Mouse (Mus musculus) liver, embryonic 12.5 days (tissue): Measurements from ENCODE around the gene Tmem116. TPM values are rescaled to one million over a fixed set of nuclear protein-coding genes. Genes with fewer than 3 reads are reported as not detected.
A peak's percentile ranks its signal among the peaks of the same experiment; 100 is the strongest.

ENCODE experiments used
- ATAC-seq: fragments of 200-750 bp; cut with Nextera tagmentation; 2 replicates; pipeline ENCODE4 v1.8.0; 2017; ENCODE audit warnings: moderate number of reproducible peaks, mild to moderate bottlenecking, moderate library complexity
- H3K27ac ChIP-seq: fragments of 300-500 bp; sonication (generic); 2 replicates; pipeline ENCODE4 v1.5.1; 2016; ENCODE audit warnings: mild to moderate bottlenecking
- H3K27me3 ChIP-seq: fragments of 300-500 bp; sonication (generic); replicated peaks from 2 replicates; pipeline ENCODE4 v1.6.1; 2016; ENCODE audit warnings: mild to moderate bottlenecking, moderate library complexity
- H3K36me3 ChIP-seq: fragments of 300-500 bp; sonication (generic); 2 replicates; pipeline ENCODE4 v1.6.1; 2016; ENCODE audit warnings: mild to moderate bottlenecking, moderate library complexity
- H3K4me1 ChIP-seq: fragments of 300-500 bp; sonication (generic); 2 replicates; pipeline ENCODE4 v1.6.1; 2016
- H3K4me2 ChIP-seq: fragments of 300-500 bp; sonication (generic); 2 replicates; pipeline ENCODE4 v1.6.1; 2016; ENCODE audit warnings: mild to moderate bottlenecking, moderate library complexity
- H3K4me3 ChIP-seq: fragments of 300-500 bp; sonication (generic); 2 replicates; pipeline ENCODE4 v1.5.1; 2016; ENCODE audit warnings: mild to moderate bottlenecking, moderate library complexity
- H3K9ac ChIP-seq: fragments of 300-500 bp; sonication (generic); 2 replicates; pipeline ENCODE4 v1.6.1; 2016; ENCODE audit warnings: mild to moderate bottlenecking, moderate library complexity
- H3K9me3 ChIP-seq: fragments of 300-500 bp; sonication (generic); replicated peaks from 2 replicates; pipeline ENCODE4 v1.6.1; 2016; ENCODE audit warnings: mild to moderate bottlenecking, moderate library complexity
- WGBS: fragments of 180-500 bp; shearing (Covaris S2); methylation state at CpG from one replicate; pipeline ENCODE4 v1.1.7; 2016; ENCODE audit not compliant: insufficient replicate concordance; 5-methylcytosine and 5-hydroxymethylcytosine counted together
- polyA plus RNA-seq: library from polyadenylated mRNA; unstranded; fragments of >200 nt; fragmentation: Nextera tagmentation; extraction: Ambion mirVana; gene quantifications from 2 replicates; pipeline ENCODE4 v1.2.1, GENCODE M21; 2016

The Tmem116 gene
- 0.64 and 0.74 TPM in 2 replicates for polyA plus RNA-seq

DNA sequence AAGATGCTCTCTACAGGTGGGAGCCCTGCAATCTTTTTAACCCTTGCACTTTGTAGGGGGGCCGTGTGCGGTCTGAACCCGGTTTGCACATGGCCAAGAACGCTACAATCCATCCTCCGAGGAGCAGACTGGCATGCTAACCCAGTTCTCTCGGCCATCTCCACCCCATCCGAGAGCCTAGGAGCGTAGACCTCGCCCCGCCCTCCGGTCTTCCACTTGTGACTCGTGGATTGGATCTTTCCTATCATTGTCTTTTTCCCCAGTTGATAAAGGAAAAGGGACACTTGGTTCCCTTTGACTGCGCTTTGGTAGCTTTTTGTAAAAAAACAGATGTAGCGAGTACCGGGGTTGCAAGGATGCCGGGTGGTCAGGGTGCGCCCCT, at the start of gene Tmem116:
TSS of gene Tmem116 (plus strand) at position 250 of the 382 bp plus-strand sequence.
- H3K4me1 ChIP-seq: peaks cover 61% of the 10 kb centered on the region
- peak within 1 kb of the TSS; percentile 95 for H3K27ac ChIP-seq
- H3K36me3 ChIP-seq: peaks cover 36% of the 10 kb centered on the region
- H3K27me3 ChIP-seq: no peaks in the 10 kb centered on the region
- H3K9me3 ChIP-seq: no peaks in the 10 kb centered on the region
- peak within 1 kb of the TSS; percentile 97 for H3K9ac ChIP-seq
- ATAC-seq: peak; percentile 45
- under 1% methylated on average over 17 of the region's 17 CpGs for WGBS
- peak within 1 kb of the TSS; percentile 95 for H3K4me2 ChIP-seq
- H3K4me3 ChIP-seq: peak within 1 kb of the TSS; percentile 89

DNA sequence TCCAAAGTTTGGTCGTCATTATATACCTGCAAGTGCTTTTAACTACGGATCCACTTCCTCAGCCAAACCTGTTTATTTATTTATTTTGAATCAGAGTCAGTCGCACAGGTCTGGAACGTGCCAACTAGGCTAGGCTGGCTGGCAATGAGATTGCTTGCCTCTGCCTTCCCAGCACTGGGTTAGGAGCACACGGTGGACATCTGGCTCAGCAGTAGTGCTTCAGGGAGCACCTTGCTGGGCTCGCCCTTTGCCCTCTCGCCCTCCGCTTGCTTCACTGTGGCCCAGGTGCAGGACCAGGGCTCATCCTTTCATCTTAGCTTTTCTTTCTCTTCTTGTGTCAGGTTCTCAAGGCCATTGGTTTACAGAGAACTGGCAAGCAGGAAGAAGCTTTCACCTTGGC, 43.8 kb upstream of the Tmem116 start:
- Histone ChIP-seq H3K36me3 (peaks cover 94% of the 10 kb centered on the region), H3K27me3 (no peaks in the 10 kb centered on the region), H3K9ac (no peak overlapping the region), H3K4me2 (no peak overlapping the region), H3K9me3 (no peaks in the 10 kb centered on the region), H3K27ac (no peak overlapping the region), H3K4me3 (no peak overlapping the region), H3K4me1 (peaks cover 5% of the 10 kb centered on the region)
- ATAC-seq: no peak
- 82% methylated on average over 8 of the region's 8 CpGs for WGBS

- H3K4me1 ChIP-seq: no peaks in the 10 kb centered on the region
- H3K27ac ChIP-seq: no peak overlapping the region
- H3K36me3 ChIP-seq: peaks cover 100% of the 10 kb centered on the region
- no peaks in the 10 kb centered on the region for H3K27me3 ChIP-seq
- no peak overlapping the region for H3K4me2 ChIP-seq
- no peak overlapping the region for H3K4me3 ChIP-seq
- no peak for ATAC-seq
- WGBS: 85% methylated on average over 4 of the region's 4 CpGs
- H3K9me3 ChIP-seq: no peaks in the 10 kb centered on the region
- H3K9ac ChIP-seq: no peak overlapping the region
These were observed 40.7 kb upstream of the Tmem116 start for GRCm38 (mm10) chr5:121410975-121411374.

DNA sequence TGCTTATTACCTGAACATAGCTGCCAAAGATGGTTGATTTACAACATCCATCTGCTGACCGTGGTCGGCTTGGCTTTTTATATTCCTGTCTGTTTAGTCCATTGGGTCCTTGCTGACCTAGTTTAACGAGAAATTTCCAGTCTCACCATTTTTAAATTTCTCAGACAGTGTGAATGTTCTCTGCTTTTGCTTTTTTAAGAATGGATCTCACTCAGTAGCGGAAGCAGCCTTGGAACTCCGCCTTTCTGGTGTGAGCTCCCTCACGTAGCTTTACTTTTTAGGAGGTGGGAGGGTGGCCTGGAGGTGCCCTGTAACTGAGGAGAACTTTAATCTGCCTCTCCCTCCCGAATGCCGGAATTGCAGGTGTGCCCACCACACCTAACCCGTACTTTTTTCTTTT, 31.0 kb upstream of the Tmem116 start:
- H3K36me3 ChIP-seq: peaks cover 100% of the 10 kb centered on the region
- WGBS: 89% methylated on average over 9 of the region's 9 CpGs

GRCm38 (mm10) chr5:121422787-121423186, 28.9 kb upstream of the Tmem116 start:
- no peak for ATAC-seq
- WGBS: 85% methylated on average over 6 of the region's 6 CpGs

More for the DNA sequence above, 31.0 kb upstream of the Tmem116 start:
- ATAC-seq: no peak
- Histone ChIP-seq H3K9me3 (no peaks in the 10 kb centered on the region), H3K4me2 (no peak overlapping the region), H3K4me1 (no peaks in the 10 kb centered on the region), H3K9ac (no peak overlapping the region), H3K4me3 (no peak overlapping the region), H3K27me3 (no peaks in the 10 kb centered on the region), H3K27ac (no peak overlapping the region)

DNA sequence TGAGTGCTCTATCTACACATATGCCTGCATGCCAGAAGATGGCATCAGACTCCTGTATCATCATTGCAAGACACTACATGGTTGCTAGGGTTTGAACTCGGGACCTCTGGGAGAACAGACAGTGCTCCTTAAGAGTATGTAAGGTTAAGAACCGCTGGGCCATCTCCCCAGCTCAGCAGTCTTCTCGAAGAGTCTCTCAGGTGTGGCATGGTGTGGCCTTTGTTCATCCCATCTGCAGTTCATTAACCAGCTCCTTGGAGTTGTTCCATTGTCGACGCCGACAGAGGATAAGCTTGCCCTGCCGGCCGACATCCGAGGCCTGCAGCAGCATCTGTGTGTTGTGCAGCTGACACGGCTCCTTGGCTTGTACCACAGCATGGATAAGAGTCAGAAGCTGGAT, 28.4 kb upstream of the Tmem116 start:
- H3K9me3 ChIP-seq: no peaks in the 10 kb centered on the region
- no peak overlapping the region for H3K9ac ChIP-seq
- no peak overlapping the region for H3K4me2 ChIP-seq
- 91% methylated on average over 10 of the region's 10 CpGs for WGBS
- H3K4me1 ChIP-seq: no peaks in the 10 kb centered on the region
- peaks cover 100% of the 10 kb centered on the region for H3K36me3 ChIP-seq
- no peak overlapping the region for H3K27ac ChIP-seq
- ATAC-seq: no peak
- H3K27me3 ChIP-seq: no peaks in the 10 kb centered on the region
- no peak overlapping the region for H3K4me3 ChIP-seq

More at GRCm38 (mm10) chr5:121422787-121423186, 28.9 kb upstream of the Tmem116 start:
- Histone ChIP-seq H3K27ac (no peak overlapping the region), H3K9me3 (no peaks in the 10 kb centered on the region), H3K4me3 (no peak overlapping the region), H3K9ac (no peak overlapping the region), H3K36me3 (peaks cover 100% of the 10 kb centered on the region), H3K4me2 (no peak overlapping the region), H3K4me1 (no peaks in the 10 kb centered on the region), H3K27me3 (no peaks in the 10 kb centered on the region)

DNA sequence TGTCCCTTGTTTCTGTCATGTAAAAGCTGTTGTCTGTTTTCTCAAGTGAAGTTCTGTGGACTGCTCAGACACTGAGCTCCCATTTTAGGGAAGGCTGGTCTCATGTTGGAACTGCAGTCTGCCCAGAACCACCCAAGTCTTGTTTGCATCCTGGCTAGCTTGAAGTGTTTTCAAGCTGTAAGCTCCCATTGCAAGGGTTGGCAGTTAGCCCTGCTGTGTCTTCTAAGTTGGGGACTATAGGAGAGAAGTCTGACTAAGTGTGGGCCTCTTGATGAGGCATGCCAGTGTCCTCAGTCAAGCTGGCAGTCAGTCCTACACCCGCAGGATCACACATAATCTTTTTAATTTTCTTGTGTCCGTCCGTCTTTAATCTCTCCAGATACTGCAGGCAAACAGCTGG, 22.7 kb upstream of the Tmem116 start:
- Histone ChIP-seq H3K27me3 (no peaks in the 10 kb centered on the region), H3K4me3 (no peak overlapping the region), H3K4me2 (no peak overlapping the region), H3K4me1 (no peaks in the 10 kb centered on the region), H3K27ac (no peak overlapping the region), H3K9ac (no peak overlapping the region), H3K36me3 (peaks cover 100% of the 10 kb centered on the region), H3K9me3 (no peaks in the 10 kb centered on the region)
- no peak for ATAC-seq
- 94% methylated on average over 3 of the region's 3 CpGs for WGBS

- Histone ChIP-seq H3K4me2 (no peak overlapping the region), H3K4me3 (no peak overlapping the region), H3K27ac (no peak overlapping the region), H3K27me3 (no peaks in the 10 kb centered on the region), H3K9me3 (no peaks in the 10 kb centered on the region), H3K36me3 (peaks cover 96% of the 10 kb centered on the region), H3K9ac (no peak overlapping the region), H3K4me1 (no peaks in the 10 kb centered on the region)
- no peak for ATAC-seq
- 86% methylated on average over 5 of the region's 5 CpGs for WGBS
These were observed 13.6 kb upstream of the Tmem116 start for GRCm38 (mm10) chr5:121438131-121438530.

- Histone ChIP-seq H3K9ac (no peak overlapping the region), H3K4me3 (no peak overlapping the region), H3K4me1 (no peaks in the 10 kb centered on the region), H3K27me3 (no peaks in the 10 kb centered on the region), H3K9me3 (no peaks in the 10 kb centered on the region), H3K36me3 (peaks cover 96% of the 10 kb centered on the region), H3K4me2 (no peak overlapping the region), H3K27ac (no peak overlapping the region)
- no peak for ATAC-seq
- WGBS: 92% methylated on average over 11 of the region's 11 CpGs
These were observed 12.9 kb upstream of the Tmem116 start for GRCm38 (mm10) chr5:121438756-121439155.

GRCm38 (mm10) chr5:121443548-121443947, 8.1 kb upstream of the Tmem116 start:
- Histone ChIP-seq H3K27me3 (no peaks in the 10 kb centered on the region), H3K4me3 (no peak overlapping the region), H3K9ac (no peak overlapping the region), H3K36me3 (peaks cover 98% of the 10 kb centered on the region), H3K9me3 (no peaks in the 10 kb centered on the region), H3K4me2 (no peak overlapping the region), H3K27ac (no peak overlapping the region), H3K4me1 (no peaks in the 10 kb centered on the region)
- 79% methylated on average over 3 of the region's 3 CpGs for WGBS
- no peak for ATAC-seq

DNA sequence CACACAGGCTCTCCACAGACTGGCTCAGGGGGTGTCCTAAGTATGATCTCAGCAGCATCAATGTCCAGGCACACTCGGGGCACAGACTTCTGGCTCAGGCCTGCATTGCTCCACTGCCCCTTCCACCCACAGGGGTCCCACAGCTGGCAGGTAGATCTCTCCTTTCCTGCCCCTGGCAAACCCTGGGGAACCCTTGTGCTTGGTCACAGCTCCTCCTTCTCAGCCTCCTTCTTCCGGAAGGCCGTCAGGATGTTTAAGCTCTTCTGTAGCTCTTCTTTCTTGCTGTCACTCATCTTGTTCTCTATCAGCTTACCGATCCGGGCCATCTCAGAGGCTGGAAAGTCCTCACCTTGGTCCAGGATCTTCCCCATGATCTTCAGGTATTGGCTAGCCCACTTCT, 6.8 kb upstream of the Tmem116 start:
- WGBS: 82% methylated on average over 5 of the region's 5 CpGs
- peaks cover 7% of the 10 kb centered on the region; the same call in 1 of the 2 replicates for H3K4me1 ChIP-seq
- ATAC-seq: no peak
- no peak overlapping the region for H3K4me2 ChIP-seq
- H3K9me3 ChIP-seq: no peaks in the 10 kb centered on the region
- peaks cover 98% of the 10 kb centered on the region for H3K36me3 ChIP-seq
- H3K27me3 ChIP-seq: no peaks in the 10 kb centered on the region
- no peak overlapping the region for H3K4me3 ChIP-seq
- H3K27ac ChIP-seq: no peak overlapping the region
- no peak overlapping the region for H3K9ac ChIP-seq

DNA sequence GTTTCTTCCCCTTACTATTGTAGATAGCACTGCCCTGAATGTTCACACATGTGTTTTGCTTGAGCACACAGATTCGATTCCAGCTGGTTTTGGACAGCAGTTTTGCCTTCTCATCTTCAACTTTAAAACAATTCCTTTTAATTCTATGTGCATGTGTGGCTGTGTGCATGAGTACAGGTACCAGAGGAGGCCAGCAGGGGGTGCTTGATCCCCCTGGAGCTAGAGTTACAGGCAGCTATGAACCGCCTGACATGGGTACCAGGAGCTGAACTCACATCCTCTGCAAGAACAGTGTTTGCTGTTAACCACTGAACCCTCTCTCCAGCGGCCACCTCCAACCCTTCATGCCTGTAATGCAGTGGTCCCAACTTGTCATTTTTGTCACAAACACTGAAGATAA, 3.2 kb upstream of the Tmem116 start:
- Histone ChIP-seq H3K4me2 (no peak overlapping the region), H3K4me3 (no peak overlapping the region), H3K27ac (no peak overlapping the region), H3K9ac (no peak overlapping the region), H3K9me3 (no peaks in the 10 kb centered on the region), H3K4me1 (peaks cover 33% of the 10 kb centered on the region), H3K27me3 (no peaks in the 10 kb centered on the region), H3K36me3 (peaks cover 68% of the 10 kb centered on the region)
- 82% methylated on average over 3 of the region's 3 CpGs for WGBS
- ATAC-seq: no peak

- H3K27me3 ChIP-seq: no peaks in the 10 kb centered on the region
- peaks cover 52% of the 10 kb centered on the region for H3K36me3 ChIP-seq
- no peak for ATAC-seq
- no peaks in the 10 kb centered on the region for H3K9me3 ChIP-seq
- H3K9ac ChIP-seq: no peak overlapping the region
- H3K4me2 ChIP-seq: no peak overlapping the region
- H3K27ac ChIP-seq: 0 out of 2 replicates have a peak overlapping the region, but pooled peaks have one; percentile 10
- no peak overlapping the region for H3K4me3 ChIP-seq
- H3K4me1 ChIP-seq: peaks cover 47% of the 10 kb centered on the region
- 49% methylated on average over 6 of the region's 6 CpGs for WGBS
These were observed 1.7 kb upstream of the Tmem116 start for GRCm38 (mm10) chr5:121449976-121450375.
